Mouse (Mus musculus) c-Kit-positive CD71-positive TER-119-positive erythroid progenitor cells, embryonic 14.5 days (primary cell): ENCODE measurements around the gene Git1.

Source experiments
- DNase-seq: peaks from one replicate; pipeline ENCODE4 v3.0.0-alpha.2; 2013; ENCODE audit warnings: low spot score

Gene Git1

DNA sequence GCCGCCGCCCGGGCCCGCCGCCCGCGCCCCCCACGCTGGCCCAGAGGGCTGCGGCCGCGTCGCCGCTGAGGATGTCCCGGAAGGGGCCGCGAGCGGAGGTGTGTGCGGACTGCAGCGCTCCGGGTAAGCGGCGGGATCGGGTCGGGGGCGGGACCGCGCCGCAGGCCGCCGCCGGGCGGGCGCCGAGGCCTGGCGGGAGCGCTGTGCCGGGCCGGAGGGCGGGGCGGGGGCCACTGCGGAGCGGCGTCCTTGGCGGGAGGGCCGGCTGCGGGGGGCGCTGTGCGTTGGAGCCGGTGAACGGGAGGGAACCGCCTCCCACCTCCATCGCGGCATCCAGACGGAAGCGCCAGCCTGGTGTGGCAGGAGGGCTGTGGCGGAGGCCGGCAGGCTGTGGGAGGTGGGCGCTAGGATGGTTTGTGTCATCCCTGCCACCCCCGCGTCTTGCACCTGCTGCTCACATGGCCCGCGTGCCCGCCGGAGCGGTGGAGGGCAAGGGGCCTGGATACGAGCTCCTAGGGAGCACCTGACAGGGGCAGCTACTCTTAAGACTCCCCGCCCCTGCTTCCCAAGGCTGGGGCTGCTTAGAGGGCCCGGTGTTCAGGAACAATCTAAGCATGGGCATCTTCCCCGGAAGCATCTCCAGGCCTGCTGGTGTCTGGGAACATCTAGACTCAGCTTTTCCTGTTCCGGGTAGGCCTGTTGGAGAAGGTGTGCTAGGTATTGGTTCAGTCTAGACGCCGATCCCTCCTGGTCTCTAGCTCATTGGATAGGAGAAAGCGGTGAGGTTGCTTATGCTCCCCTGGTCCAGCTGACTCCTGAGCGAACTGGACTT lies at the start of gene Git1:
TSS of gene Git1 (plus strand) at position 51 of the 832 bp plus-strand sequence.
- DNase-seq, result peak; percentile 34

DNA sequence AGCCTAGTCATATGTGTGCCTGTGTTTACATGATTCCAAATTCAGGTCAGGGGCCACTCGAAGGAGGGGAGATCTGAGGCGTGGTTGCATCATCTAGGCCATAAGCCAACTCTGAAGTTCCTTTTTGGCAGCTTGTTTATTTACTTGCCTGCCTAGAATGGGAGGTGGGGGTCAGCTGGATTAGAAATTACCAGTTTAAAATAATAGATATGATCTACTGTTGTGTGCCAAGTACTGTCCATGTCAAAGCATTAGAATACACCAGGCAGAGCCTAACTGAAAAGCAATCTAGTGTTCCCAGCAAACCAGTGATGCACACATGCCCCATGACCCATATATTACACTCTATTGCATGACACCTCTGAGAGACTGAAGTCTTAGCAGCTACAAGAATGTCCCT lies 48.4 kb upstream of the Git1 start:
- DNase-seq, result no peak

DNA sequence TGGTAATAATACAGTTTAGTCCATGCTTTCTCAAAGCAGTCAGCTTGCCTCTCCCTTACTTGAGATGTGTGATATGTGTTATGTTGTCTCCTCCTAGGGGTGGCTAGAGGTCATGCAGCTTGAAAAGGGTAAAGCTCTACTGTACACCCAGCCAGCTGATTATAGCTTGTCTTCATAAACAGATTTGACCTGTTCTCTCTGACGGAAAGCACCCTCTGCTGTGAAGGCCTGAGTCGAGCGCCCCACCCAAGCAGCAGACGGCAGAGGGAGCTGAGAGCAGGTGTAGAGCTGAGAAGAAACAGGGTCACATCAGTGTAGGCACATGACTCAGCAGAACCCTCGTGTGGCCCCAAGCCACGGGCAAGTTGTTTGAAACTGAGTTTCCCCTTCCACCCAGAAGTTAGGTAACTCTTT lies 46.7 kb upstream of the Git1 start:
- peak; percentile 61 for DNase-seq

GRCm38 (mm10) chr11:77449224-77449623 lies 44.1 kb upstream of the Git1 start:
- no peak for DNase-seq

- no peak for DNase-seq
These were observed 41.7 kb upstream of the Git1 start for GRCm38 (mm10) chr11:77451670-77452069.

DNA sequence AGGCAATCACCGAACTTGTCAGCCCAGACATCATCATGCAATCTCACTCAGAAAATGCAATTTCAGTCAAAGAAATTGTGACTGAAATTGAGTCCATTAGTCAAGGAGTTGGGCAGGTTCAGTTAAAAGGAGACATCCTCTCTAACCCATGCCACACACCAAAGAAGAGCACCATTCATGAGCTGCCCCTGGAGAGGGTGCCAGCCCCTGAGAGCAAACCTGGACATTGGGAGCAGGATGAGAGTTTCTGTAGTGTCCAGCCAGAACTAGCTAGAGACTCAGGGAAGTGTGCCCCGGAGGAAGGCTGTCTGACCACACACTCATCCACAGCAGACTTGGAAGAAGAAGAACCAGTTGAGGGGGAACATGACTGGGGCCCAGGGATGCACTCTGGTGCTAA lies 40.0 kb upstream of the Git1 start:
- DNase-seq, result no peak

DNA sequence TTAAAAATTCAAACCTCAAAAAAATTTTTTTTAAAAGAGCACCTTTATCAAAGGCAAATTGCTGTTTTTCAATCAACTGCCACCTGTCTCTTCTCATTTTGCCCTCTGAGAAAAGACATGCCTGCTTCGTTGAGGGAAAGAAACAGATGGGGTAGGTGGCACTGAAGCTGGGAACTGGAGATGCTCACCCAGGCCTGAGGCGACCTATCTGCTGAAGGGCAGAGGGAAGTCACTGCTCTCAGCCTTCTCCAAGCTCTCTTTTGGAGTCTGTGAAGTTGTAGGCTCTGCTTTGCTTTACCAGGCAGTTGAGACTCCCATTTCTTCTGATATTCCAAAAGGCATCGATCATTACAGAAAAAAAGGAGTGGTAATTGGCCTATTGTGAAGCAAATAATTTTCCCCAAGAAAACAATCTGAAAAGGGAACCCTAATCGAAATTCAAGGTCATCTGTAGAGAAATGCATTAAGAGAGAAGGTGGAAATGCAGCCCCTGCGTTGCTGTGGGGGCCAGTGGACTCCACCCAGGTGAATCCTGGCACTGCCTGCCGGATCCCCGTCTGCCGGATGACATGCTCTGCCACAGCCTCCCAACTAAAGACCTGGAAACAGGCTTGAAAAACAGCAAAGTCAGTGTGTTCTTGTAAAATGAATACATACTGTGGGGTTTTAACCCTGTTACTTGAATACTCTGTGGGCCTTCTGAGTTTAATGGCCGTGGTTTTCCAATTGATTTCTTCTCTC lies 37.4 kb upstream of the Git1 start:
- DNase-seq, result no peak

GRCm38 (mm10) chr11:77456866-77457265 lies 36.5 kb upstream of the Git1 start:
- DNase-seq, result no peak

- no peak for DNase-seq
These were observed 31.5 kb upstream of the Git1 start for GRCm38 (mm10) chr11:77461856-77462255.

DNA sequence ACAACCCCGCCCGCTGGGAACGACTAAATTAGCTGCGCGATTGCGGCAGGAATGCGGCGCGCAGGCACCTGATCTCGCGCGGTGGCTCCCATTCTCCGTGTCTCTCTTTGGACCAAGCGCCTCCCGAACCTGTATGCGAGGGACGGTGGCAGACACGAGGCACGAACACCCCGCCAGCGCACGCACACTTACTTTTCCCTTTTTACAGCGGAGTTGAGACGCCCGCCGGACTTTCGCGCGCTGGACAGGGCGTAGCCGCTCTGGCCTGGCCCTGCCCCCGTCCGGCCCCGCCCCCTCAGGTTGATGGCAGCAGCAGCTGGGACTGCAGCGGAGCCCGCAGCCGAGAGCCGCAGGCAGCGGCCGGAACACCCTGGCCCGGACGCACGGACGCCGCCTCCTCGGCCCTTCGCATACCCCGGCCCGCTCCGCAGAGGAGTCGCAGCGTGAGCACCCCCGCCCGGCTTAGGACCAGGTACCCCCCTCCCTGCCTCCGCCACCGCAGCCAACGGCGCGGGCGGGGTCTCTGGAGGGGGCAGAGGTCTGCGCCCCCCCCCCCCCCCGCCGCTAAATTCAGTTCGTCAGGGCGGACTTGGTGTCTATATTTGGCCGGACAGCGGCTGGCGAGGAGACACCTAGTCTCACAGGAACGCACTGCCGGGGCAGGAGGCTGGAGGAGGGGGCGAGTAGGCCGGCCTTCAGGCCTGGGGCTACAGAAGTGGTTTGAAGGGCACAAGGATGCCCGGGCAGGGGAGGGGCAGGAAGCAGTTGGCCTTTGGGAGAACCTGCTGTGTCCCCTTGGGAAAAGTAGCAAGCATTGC lies 30.9 kb upstream of the Git1 start, which contains the start of gene Coro6:
TSS of gene Coro6 (plus strand) at position 129 of the 818 bp plus-strand sequence.
- DNase-seq, result no peak

DNA sequence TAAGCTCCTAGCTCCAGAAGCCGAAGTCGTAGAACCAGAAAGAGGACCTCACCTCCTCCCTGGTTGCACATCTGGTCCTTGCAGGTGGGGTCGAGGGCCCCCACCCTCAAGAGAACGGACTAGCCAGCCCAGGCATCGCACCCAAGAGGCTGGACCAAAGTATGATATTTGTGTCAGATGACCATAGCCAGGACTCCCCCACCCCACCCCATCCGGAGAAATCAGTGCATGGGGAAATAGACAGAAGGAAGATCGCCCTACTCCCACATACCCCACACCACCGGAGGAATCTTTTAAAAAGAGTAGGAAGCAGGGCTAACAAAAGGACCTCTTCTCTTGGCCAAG lies 30.3 kb upstream of the Git1 start:
- no peak for DNase-seq

DNA sequence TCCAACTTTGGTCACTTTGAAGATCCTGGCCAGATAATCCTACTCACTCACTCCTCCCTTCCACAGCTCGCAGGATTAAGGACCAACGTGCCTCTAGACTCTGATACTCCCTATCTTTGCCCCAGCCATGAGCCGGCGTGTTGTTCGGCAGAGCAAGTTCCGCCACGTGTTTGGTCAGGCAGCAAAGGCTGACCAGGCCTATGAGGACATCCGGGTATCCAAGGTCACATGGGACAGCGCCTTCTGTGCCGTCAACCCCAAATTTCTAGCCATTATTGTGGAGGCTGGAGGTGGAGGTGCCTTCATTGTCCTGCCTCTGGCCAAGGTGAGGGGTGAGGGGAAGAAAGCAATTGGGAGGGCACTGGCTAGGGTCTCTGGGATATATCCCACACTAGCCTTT lies 29.6 kb upstream of the Git1 start:
- no peak for DNase-seq

GRCm38 (mm10) chr11:77464684-77465083 lies 28.7 kb upstream of the Git1 start:
- DNase-seq, result no peak

GRCm38 (mm10) chr11:77465111-77465510 lies 28.3 kb upstream of the Git1 start:
- no peak for DNase-seq

- no peak for DNase-seq
These were observed 26.8 kb upstream of the Git1 start for GRCm38 (mm10) chr11:77466544-77466943.

- peak; percentile 40 for DNase-seq
These were observed 26.2 kb upstream of the Git1 start for GRCm38 (mm10) chr11:77467157-77467556.

DNA sequence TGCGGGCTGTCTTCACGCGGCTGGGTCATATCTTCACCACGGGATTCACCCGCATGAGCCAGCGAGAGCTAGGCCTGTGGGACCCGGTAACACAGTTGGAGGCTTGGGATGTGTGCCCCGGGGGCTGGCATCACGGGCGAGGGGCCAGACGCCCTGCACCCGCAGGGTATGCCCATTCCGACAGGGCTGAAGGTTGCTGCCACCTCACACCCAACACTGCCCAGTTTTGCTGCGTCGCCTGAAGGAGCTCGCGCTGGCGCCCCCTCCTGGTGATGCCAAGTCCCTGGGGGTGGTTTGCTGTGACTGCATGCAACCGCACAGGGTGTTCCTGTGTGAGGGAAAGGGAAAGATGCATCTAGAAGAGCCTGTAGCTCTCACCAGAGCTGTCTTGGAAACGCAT lies 25.6 kb upstream of the Git1 start:
- DNase-seq, result peak; percentile 67

- no peak for DNase-seq
These were observed 25.0 kb upstream of the Git1 start for GRCm38 (mm10) chr11:77468397-77468796.

DNA sequence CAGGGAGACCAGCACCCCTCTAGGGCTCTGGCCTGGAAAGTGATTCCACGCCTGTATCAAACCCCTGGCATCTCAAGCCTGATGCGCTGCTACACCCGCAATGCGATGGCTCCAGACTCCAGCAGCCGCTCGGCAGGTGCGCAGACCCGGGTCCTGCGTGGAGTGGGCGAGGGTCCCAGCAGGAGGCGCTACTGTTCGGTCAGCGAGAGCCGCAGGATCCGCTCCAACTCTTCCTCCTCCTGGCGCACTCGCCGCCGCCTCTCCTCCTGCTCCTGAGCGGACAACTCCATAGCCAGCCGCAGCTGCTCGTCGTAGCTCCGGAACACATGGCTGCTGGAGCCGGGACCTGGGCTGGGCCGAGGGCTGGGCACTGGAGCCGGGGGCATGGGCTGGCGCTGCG lies 22.0 kb upstream of the Git1 start:
- no peak for DNase-seq

GRCm38 (mm10) chr11:77472775-77473174 lies 20.6 kb upstream of the Git1 start:
- DNase-seq, result no peak

GRCm38 (mm10) chr11:77476216-77476615 lies 17.1 kb upstream of the Git1 start:
- DNase-seq, result no peak

GRCm38 (mm10) chr11:77476895-77477294 lies 16.5 kb upstream of the Git1 start:
- no peak for DNase-seq

DNA sequence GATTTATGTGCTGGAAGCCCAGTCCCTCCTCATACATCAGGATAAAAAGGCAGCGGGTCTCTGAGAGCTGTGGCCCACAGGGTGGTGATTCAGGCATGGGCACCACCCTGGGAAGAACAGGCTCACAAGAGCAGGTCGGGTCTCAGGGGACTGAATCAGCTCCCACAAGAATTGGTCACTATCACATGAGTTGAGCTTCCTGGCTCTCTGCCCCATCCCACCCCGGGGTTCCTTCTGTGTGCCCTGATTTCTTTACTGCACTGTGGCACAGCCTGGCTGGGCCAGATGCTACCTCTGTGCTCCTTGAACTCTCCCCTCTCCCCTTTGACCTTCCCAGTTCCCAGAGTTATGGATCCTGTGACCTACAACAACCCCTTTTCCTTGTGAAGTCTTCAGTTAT lies 10.3 kb upstream of the Git1 start:
- DNase-seq, result no peak
